In the genomic region with DNA sequence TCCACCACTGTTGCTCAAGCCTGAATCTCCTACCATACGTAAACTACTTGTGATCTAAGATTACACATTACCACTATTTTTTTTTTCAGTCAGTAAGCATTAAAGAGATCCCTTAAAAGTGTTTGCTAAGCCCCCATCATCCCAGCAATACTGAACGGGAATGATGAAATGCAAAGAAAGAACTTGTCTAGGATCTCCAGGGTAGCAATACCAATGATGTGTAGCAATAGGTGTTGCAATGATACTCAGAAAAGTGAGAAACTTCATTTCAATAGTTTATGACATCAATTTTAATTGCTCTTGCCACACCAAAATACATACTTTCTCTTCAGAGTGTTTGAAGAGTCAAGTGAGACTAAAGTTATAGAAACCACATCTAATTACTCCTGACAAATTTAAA, we compare ENCODE assay signal across 23 mouse cellular contexts.
"Had no signal": no experiment of that assay in that cellular context is flagged by ENCODE, and none has a peak within 500 bp of the region (broad histone marks: within the 10 kb centered on the region; RNA-seq: fewer than 3 reads in every experiment).

No protein-coding gene starts in this region.

- H3K36me3 ChIP-seq: intestine, embryonic 15.5 days; kidney, embryonic 15.5 days; limb, embryonic 12.5 days; limb, embryonic 15.5 days; liver, embryonic 12.5 days; liver, embryonic 15.5 days; neural tube, embryonic 13.5 days; stomach, embryonic 15.5 days had no signal

- DNase-seq: kidney, adult 11 months; kidney, adult 8-10 months; kidney, postnatal 10 days; kidney, postnatal 36 days; layer of hippocampus, postnatal 36 days; left cerebral cortex, postnatal 4 days; lung, adult 2 months; midbrain, embryonic 14.5 days; retina, postnatal 1 day; right cerebral cortex, postnatal 25 days; spleen, adult 18-20 months; thymus, postnatal 25 days had no signal

- H3K27me3 ChIP-seq: intestine, embryonic 15.5 days; kidney, embryonic 15.5 days; limb, embryonic 12.5 days; limb, embryonic 15.5 days; liver, embryonic 12.5 days; liver, embryonic 15.5 days; neural tube, embryonic 13.5 days; stomach, embryonic 15.5 days had no signal

- H3K4me3 ChIP-seq: intestine, embryonic 15.5 days; kidney, embryonic 15.5 days; left cerebral cortex, adult 2 months; limb, embryonic 12.5 days; limb, embryonic 15.5 days; liver, embryonic 12.5 days; liver, embryonic 15.5 days; neural tube, embryonic 13.5 days; stomach, embryonic 15.5 days had no signal

- H3K4me2 ChIP-seq: intestine, embryonic 15.5 days; kidney, embryonic 15.5 days; limb, embryonic 12.5 days; limb, embryonic 15.5 days; liver, embryonic 12.5 days; liver, embryonic 15.5 days; midbrain, embryonic 11.5 days; neural tube, embryonic 13.5 days; stomach, embryonic 15.5 days had no signal

- ATAC-seq: intestine, embryonic 15.5 days; liver, embryonic 12.5 days had no signal

- H3K27ac ChIP-seq: intestine, embryonic 15.5 days; kidney, embryonic 15.5 days; left cerebral cortex, adult 2 months; limb, embryonic 12.5 days; limb, embryonic 15.5 days; liver, embryonic 12.5 days; liver, embryonic 15.5 days; macrophage; neural tube, embryonic 13.5 days; stomach, embryonic 15.5 days had no signal

- H3K4me1 ChIP-seq: intestine, embryonic 15.5 days; kidney, embryonic 15.5 days; limb, embryonic 12.5 days; limb, embryonic 15.5 days; liver, embryonic 12.5 days; liver, embryonic 15.5 days; neural tube, embryonic 13.5 days; stomach, embryonic 15.5 days had no signal

- H3K9me3 ChIP-seq: intestine, embryonic 15.5 days; kidney, embryonic 15.5 days; limb, embryonic 12.5 days; limb, embryonic 15.5 days; liver, embryonic 12.5 days; liver, embryonic 15.5 days; neural tube, embryonic 13.5 days; stomach, embryonic 15.5 days had no signal

- H3K9ac ChIP-seq: intestine, embryonic 15.5 days; kidney, embryonic 15.5 days; limb, embryonic 12.5 days; limb, embryonic 15.5 days; liver, embryonic 12.5 days; liver, embryonic 15.5 days; neural tube, embryonic 13.5 days; stomach, embryonic 15.5 days had no signal
